Mouse (Mus musculus) stomach, postnatal 0 days (tissue): Measurements from ENCODE around the gene S100b. TPM values are rescaled to one million over a fixed set of nuclear protein-coding genes. Genes with fewer than 3 reads are reported as not detected.
A peak's percentile ranks its signal among the peaks of the same experiment; 100 is the strongest.

ENCODE experiments used
- ATAC-seq: fragments of 200-750 bp; cut with Nextera tagmentation; 2 replicates; pipeline ENCODE4 v1.8.0; 2017; ENCODE audit not compliant: low FRiP score, low TSS enrichment
- DNase-seq: peaks from one replicate; pipeline ENCODE4 v3.0.0-alpha.2; 2016; ENCODE audit warnings: low spot score
- H3K27ac ChIP-seq: fragments of 300-500 bp; sonication (generic); replicated peaks from 2 replicates; pipeline ENCODE4 v1.5.1; 2014; ENCODE audit warnings: mild to moderate bottlenecking, control low read depth
- H3K27me3 ChIP-seq: fragments of 300-500 bp; sonication (generic); 2 replicates; pipeline ENCODE4 v1.6.1; 2014; ENCODE audit warnings: low read length; ENCODE audit not compliant: control insufficient read depth, insufficient read depth
- H3K36me3 ChIP-seq: fragments of 300-500 bp; sonication (generic); 2 replicates; pipeline ENCODE4 v1.6.1; 2014; ENCODE audit warnings: low read length, mixed read lengths; ENCODE audit not compliant: control insufficient read depth, insufficient read depth
- H3K4me1 ChIP-seq: fragments of 300-500 bp; sonication (generic); replicated peaks from 2 replicates; pipeline ENCODE4 v1.6.1; 2014; ENCODE audit warnings: antibody characterized with exemption; ENCODE audit not compliant: control insufficient read depth, insufficient read depth
- H3K4me2 ChIP-seq: fragments of 300-500 bp; sonication (generic); replicated peaks from 2 replicates; pipeline ENCODE4 v1.6.1; 2014; ENCODE audit warnings: low read depth, mild to moderate bottlenecking, control low read depth, moderate library complexity
- H3K4me3 ChIP-seq: fragments of 300-500 bp; sonication (generic); 2 replicates; pipeline ENCODE4 v1.5.1; 2014; ENCODE audit warnings: low read depth, low read length, control low read depth
- H3K9ac ChIP-seq: fragments of 300-500 bp; sonication (generic); 2 replicates; pipeline ENCODE4 v1.6.1; 2014; ENCODE audit warnings: mild to moderate bottlenecking, low read length, control low read depth, mixed read lengths
- H3K9me3 ChIP-seq: fragments of 300-500 bp; sonication (generic); 2 replicates; pipeline ENCODE4 v1.6.1; 2016; ENCODE audit warnings: low read length; ENCODE audit not compliant: control insufficient read depth
- CTCF ChIP-seq: IDR thresholded peaks from 2 replicates; pipeline ENCODE4 v1.5.1; 2016; ENCODE audit warnings: antibody characterized with exemption, low read depth, mild to moderate bottlenecking, moderate library complexity
- EP300 ChIP-seq: optimal IDR thresholded peaks from 2 replicates; pipeline ENCODE3; 2016; ENCODE audit warnings: antibody characterized with exemption
- WGBS: fragments of 180-500 bp; shearing (Covaris S2); extraction: QIAGEN DNeasy Blood & Tissue Kit; methylation state at CpG from one replicate; pipeline ENCODE4 v1.1.7; 2014; 5-methylcytosine and 5-hydroxymethylcytosine counted together
- polyA plus RNA-seq: library from polyadenylated mRNA; unstranded; fragments of >200 nt; fragmentation: Nextera tagmentation; extraction: Ambion mirVana; gene quantifications from 2 replicates; pipeline ENCODE4 v1.2.1, GENCODE M21; 2015

The S100b gene
- polyA plus RNA-seq, 1 experiment from 2014 or later = 2.1 TPM

DNA sequence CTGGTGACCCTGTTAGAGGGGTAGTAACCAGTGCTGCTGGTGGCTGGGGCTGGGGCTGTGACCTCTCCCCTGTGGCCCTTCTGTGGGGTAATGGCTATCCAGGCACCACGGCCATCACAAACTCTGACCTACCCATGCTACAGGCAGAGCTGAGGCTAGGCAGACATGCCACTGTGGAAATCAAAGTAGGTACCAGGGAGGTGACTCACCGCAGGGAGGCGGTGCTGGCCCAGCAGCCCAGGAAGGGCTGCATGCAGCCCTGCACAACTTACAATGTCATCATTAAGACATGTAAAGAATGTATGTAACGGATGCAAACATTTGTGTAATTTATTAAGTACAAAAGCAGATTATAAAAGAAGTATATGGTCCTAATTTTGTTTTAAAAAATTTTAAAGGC is 8.8 kb downstream of the S100b start:
- TF ChIP-seq CTCF (no peak), EP300 (no peak)
- Histone ChIP-seq H3K36me3 (peaks cover 17% of the 10 kb centered on the region), H3K27ac (0 out of 2 replicates have a peak overlapping the region, but pooled peaks have one; percentile 18), H3K4me2 (no peak overlapping the region), H3K4me1 (no peaks in the 10 kb centered on the region), H3K4me3 (no peak overlapping the region), H3K27me3 (no peaks in the 10 kb centered on the region), H3K9ac (no peak overlapping the region), H3K9me3 (no peaks in the 10 kb centered on the region)
- DNase-seq (peak; percentile 55), ATAC-seq (peak; percentile 67)
- 56% methylated on average over 4 of the region's 4 CpGs for WGBS

DNA sequence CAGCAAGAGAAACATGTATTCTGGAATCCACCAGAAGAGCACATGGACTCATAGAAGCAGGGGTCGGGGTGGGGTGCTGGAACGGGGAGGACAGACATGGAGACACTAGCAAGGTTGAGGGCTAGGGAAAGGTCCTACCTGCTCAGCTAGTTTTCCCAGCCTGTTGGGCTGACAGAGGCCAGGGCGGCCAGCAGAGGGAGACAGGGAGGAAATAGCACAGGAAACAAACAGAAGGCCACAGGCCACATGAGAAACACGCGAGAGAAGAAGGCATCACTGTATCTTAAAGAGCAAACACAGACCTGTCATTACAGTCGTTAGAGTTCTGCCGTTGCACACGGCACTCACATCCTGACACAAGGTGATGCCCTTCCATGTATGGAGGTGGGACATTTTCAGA is 17.6 kb downstream of the S100b start:
- Histone ChIP-seq H3K36me3 (peaks cover 24% of the 10 kb centered on the region), H3K27me3 (no peaks in the 10 kb centered on the region), H3K9me3 (no peaks in the 10 kb centered on the region), H3K4me2 (no peak overlapping the region), H3K27ac (no peak overlapping the region), H3K4me1 (no peaks in the 10 kb centered on the region), H3K9ac (no peak overlapping the region), H3K4me3 (no peak overlapping the region)
- WGBS = 38% methylated on average over 8 of the region's 8 CpGs
- TF ChIP-seq EP300 = no peak
- TF ChIP-seq CTCF = peak; percentile 80
- peak; percentile 74 for DNase-seq
- ATAC-seq = peak; percentile 32; the same call in 1 of the 2 replicates

GRCm38 (mm10) chr10:76275256-76275655 is 21.6 kb downstream of the S100b start:
- DNase-seq (no peak), ATAC-seq (no peak)
- Histone ChIP-seq H3K4me3 (no peak overlapping the region), H3K4me2 (no peak overlapping the region), H3K27me3 (no peaks in the 10 kb centered on the region), H3K9me3 (no peaks in the 10 kb centered on the region), H3K4me1 (no peaks in the 10 kb centered on the region), H3K36me3 (peaks cover 32% of the 10 kb centered on the region), H3K27ac (no peak overlapping the region), H3K9ac (no peak overlapping the region)
- no peak for TF ChIP-seq CTCF
- TF ChIP-seq EP300 = no peak
- whole genome bisulfite sequencing = 82% methylated on average over 10 of the region's 10 CpGs

DNA sequence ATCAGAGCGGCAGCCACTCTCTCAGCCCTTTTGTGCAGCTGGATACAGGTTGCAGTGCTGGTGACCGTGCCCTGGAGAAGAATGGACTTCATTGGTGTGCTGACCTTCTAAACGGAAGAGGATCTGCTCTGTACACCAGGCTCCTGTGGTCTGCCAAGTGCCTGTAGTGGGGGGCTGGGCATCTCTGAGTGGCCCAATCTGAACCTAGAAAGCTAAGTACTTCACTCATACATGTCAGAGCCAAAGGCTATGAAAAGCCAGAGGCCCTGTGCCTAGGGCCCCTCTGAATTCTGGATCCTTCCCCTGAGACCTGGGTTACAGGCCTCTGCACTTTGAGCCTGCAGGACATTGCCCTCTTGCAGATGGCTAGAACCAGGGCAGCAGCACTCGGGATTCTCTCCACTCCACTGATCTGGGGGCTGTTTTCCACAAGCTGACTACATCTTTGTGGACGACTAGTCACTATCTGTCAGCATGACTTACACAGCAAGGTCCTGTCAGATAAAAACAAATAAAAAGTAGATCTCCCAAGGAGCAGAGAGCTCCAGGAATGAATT is 25.0 kb downstream of the S100b start:
- Histone ChIP-seq H3K27me3 (no peaks in the 10 kb centered on the region), H3K4me1 (no peaks in the 10 kb centered on the region), H3K36me3 (peaks cover 31% of the 10 kb centered on the region), H3K27ac (no peak overlapping the region), H3K4me3 (no peak overlapping the region), H3K9ac (no peak overlapping the region), H3K4me2 (no peak overlapping the region), H3K9me3 (no peaks in the 10 kb centered on the region)
- DNase-seq = no peak
- no peak for TF ChIP-seq CTCF
- no peak for TF ChIP-seq EP300
- no peak for ATAC-seq
- whole genome bisulfite sequencing = 72% methylated on average over 5 of the region's 5 CpGs

- Histone ChIP-seq H3K27ac (no peak overlapping the region), H3K4me1 (no peaks in the 10 kb centered on the region), H3K9ac (no peak overlapping the region), H3K9me3 (no peaks in the 10 kb centered on the region), H3K4me2 (no peak overlapping the region), H3K36me3 (peaks cover 29% of the 10 kb centered on the region), H3K4me3 (no peak overlapping the region), H3K27me3 (no peaks in the 10 kb centered on the region)
- DNase-seq = no peak
- no peak for ATAC-seq
- WGBS = 58% methylated on average over 11 of the region's 11 CpGs
- no peak for TF ChIP-seq CTCF
- no peak for TF ChIP-seq EP300
Measured at GRCm38 (mm10) chr10:76288268-76288993, 34.8 kb downstream of the S100b start.

- WGBS = 70% methylated on average over 5 of the region's 5 CpGs
- H3K36me3 ChIP-seq = peaks cover 30% of the 10 kb centered on the region
- no peaks in the 10 kb centered on the region for H3K27me3 ChIP-seq
- no peak overlapping the region for H3K9ac ChIP-seq
- no peaks in the 10 kb centered on the region for H3K4me1 ChIP-seq
- no peak overlapping the region for H3K4me3 ChIP-seq
- H3K4me2 ChIP-seq = no peak overlapping the region
- ATAC-seq = no peak
- TF ChIP-seq EP300 (no peak), CTCF (no peak)
- H3K27ac ChIP-seq = no peak overlapping the region
- no peaks in the 10 kb centered on the region for H3K9me3 ChIP-seq
- DNase-seq = no peak
Measured at GRCm38 (mm10) chr10:76289052-76289451, 35.4 kb downstream of the S100b start.
